Mouse (Mus musculus) erythroid progenitor cell, adult 5-6 weeks (primary cell): ENCODE results near the gene Clcnkb. TPM values are rescaled to one million over a fixed set of nuclear protein-coding genes. Genes with fewer than 3 reads are reported as not detected.

Experiments
- ATAC-seq: replicated peaks from 2 replicates; pipeline ENCODE4 v1.8.0; 2016; ENCODE audit warnings: moderate number of reproducible peaks, mild to moderate bottlenecking, moderate TSS enrichment, inconsistent platforms; ENCODE audit not compliant: poor library complexity, low FRiP score, severe bottlenecking
- total RNA-seq, 2 experiments: library from RNA; stranded (forward) in 1 of 2; stranded (reverse) in 1 of 2; fragments of 150-400 nt in 1 of 2; fragments of 186-747, 209-891 nt in 1 of 2; gene quantifications; 2 replicates each; pipeline versions ENCODE4 v1.2.3 to v1.2.4; 2015 to 2017; ENCODE audit warnings: low replicate concordance in 2 of 2

The Clcnkb gene
- total RNA-seq, 2 experiments from 2014 or later: not detected

DNA sequence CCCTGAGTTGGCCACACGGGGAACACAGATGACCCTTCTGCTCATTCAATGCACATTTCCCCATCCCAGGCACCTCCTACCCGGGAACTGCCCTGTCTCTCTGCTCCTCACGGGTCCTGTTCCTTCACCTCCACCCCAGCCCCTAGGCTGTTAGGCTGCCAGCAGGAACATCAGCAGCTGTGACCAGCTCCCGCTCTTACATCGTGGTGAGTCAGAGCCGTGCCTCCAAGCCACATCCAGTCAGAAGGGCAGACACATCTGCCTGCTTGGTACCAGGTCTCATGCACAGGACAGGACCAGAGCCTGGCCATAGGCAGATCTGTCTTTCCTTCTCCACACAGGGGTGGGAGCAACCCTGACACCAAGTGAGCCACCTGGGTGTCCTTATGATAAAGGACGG, 49.9 kb downstream of the Clcnkb start:
- no peak for ATAC-seq

DNA sequence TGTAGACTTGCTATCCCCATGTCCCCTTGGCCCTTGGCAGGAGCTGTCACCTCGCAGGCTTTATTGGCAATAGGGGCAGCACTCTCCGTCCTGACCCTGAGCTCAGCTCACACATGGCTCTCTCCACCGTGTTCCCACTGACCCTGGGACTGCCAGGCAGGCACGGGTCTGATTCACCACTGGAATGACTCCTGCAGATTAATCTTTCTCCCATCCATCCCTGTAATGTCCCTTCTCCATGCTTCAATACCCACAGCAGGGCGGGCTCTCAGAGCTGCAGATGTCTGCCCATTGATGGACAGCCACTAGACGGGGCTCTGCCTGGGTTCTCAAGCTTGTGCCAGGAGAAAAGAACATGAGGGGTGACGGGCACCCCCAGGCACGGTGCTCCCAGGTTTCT, 50.7 kb downstream of the Clcnkb start:
- ATAC-seq: 0 out of 2 replicates have a peak, but pooled peaks have one; percentile 9

DNA sequence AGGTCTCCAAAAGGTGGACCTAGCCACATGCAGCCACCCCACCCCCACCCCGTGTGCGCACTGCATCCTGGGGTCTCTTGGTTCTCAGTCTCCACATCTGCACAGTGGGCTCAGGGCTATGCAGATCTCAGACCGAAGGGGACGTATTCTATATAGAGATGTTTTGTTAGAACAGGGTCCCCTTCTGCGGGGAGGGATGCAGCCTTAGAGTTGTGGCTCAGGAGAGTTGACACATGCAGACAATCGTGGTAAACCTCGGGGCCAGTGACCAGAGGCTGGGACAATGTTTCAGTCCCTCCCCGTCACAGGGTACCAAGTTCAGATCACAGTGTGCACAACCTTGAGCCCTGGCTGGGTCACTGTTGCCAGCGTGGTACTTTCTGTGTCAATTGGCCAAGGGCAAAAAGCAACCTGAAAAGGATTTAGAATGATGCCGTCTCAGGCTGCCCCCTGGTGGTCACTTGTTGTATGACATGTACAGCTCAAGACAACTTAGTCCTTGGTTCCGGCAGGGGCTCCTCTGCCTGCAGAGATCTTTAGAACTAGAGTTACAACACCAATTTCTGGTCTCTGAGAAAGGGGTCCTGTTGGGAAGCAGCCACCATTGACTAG, 52.8 kb downstream of the Clcnkb start:
- no peak for ATAC-seq

DNA sequence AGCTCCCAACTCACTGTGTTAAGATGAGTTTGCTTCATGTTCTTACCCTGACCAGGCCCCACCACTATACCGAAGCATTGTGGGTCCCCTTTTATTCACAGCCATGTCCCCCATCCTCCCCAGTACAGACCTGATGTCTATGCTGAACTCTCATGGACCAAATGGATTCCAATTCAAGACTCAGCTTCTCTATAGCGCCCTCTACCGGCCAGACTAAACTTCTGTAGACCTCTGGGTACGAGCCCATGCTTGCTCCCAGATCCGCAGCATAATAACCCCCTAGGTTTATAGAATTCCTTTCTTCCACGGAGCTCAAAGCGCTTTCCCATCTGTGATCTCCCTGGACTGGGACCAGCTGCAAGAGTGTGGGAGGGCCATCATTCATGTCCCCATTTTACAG, 55.0 kb downstream of the Clcnkb start:
- no peak for ATAC-seq

DNA sequence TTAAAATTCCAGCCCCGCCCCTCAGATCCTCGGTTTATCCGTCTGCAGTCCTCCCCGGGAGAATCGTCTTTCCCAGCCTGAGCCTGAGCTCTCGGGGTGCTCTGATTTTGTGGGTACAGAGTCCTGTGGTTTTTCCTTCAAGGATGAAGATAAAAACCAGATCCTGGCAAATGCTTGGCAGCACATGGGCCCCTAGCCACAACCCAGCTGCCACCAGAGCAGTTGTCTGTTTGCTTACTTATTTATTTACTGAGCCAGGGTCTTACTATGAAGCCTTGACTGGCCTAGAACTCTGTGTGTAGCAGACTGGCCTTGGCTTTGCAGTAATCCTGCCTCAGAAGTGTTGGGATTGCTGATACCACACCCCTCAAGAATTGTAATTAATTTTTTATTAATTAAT, 56.6 kb downstream of the Clcnkb start:
- ATAC-seq: no peak

DNA sequence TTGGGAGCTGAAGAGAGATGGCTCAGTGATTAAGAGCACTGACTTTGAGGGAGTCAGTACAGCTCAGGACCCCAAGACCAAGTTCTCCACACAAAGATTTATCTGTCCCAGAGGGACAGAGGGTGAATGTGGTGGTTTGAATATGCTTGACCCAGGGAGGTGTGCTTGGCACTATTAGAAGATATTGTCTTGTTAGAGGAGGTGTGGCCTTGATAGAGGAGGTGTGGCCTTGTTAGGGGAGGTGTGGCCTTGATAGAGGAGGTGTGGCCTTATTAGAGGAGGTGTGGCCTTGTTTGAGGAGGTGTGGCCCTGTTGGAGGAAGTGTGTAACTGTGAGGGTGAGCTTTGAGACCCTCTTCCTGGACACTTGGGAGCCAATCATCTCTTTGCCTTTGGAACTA, 58.0 kb downstream of the Clcnkb start:
- no peak for ATAC-seq

Other genes with a start within 250 kb of the Clcnkb start
- gene Rsg1, start 202.1 kb downstream of the Clcnkb start, total RNA-seq (2015; ENCODE audit: low replicate concordance): not detected in 2 replicates
- not detected in 2 replicates for gene Rsg1, start 202.1 kb downstream of the Clcnkb start, total RNA-seq (2017; ENCODE audit: low replicate concordance)
- gene Arhgef19, start 176.5 kb downstream of the Clcnkb start, total RNA-seq (2015; ENCODE audit: low replicate concordance): not detected in 2 replicates
- gene Arhgef19, start 176.5 kb downstream of the Clcnkb start, total RNA-seq (2017; ENCODE audit: low replicate concordance): not detected in 2 replicates
- gene Epha2, start 114.8 kb downstream of the Clcnkb start, total RNA-seq (2015; ENCODE audit: low replicate concordance): 1.3 TPM in 1 of 2 replicates, not detected in the other
- gene Epha2, start 114.8 kb downstream of the Clcnkb start, total RNA-seq (2017; ENCODE audit: low replicate concordance): 0.39 TPM in 1 of 2 replicates, not detected in the other
- not detected in 2 replicates for gene Fam131c, start 47.8 kb downstream of the Clcnkb start, total RNA-seq (2015; ENCODE audit: low replicate concordance)
- not detected in 2 replicates for gene Fam131c, start 47.8 kb downstream of the Clcnkb start, total RNA-seq (2017; ENCODE audit: low replicate concordance)
- gene Clcnka, start 17.3 kb downstream of the Clcnkb start, total RNA-seq (2015; ENCODE audit: low replicate concordance): not detected in 2 replicates
- gene Clcnka, start 17.3 kb downstream of the Clcnkb start, total RNA-seq (2017; ENCODE audit: low replicate concordance): not detected in 2 replicates
- not detected in 2 replicates for gene Hspb7, start 4.8 kb upstream of the Clcnkb start, total RNA-seq (2015; ENCODE audit: low replicate concordance)
- gene Hspb7, start 4.8 kb upstream of the Clcnkb start, total RNA-seq (2017; ENCODE audit: low replicate concordance): not detected in 2 replicates
- gene Srarp, start 20.1 kb upstream of the Clcnkb start, total RNA-seq (2015; ENCODE audit: low replicate concordance): not detected in 2 replicates
- not detected in 2 replicates for gene Srarp, start 20.1 kb upstream of the Clcnkb start, total RNA-seq (2017; ENCODE audit: low replicate concordance)
- gene Zbtb17, start 28.6 kb upstream of the Clcnkb start, total RNA-seq (2015; ENCODE audit: low replicate concordance): 1.4 and 14.3 TPM in 2 replicates
- gene Zbtb17, start 28.6 kb upstream of the Clcnkb start, total RNA-seq (2017; ENCODE audit: low replicate concordance): 1.5 and 7.7 TPM in 2 replicates
- 72.9 and 77.1 TPM in 2 replicates for gene Spen, start 122.6 kb upstream of the Clcnkb start, total RNA-seq (2015; ENCODE audit: low replicate concordance)
- 132 and 139 TPM in 2 replicates for gene Spen, start 122.6 kb upstream of the Clcnkb start, total RNA-seq (2017; ENCODE audit: low replicate concordance)
- 0.72 and 2.9 TPM in 2 replicates for gene Fblim1, start 190.1 kb upstream of the Clcnkb start, total RNA-seq (2015; ENCODE audit: low replicate concordance)
- gene Fblim1, start 190.1 kb upstream of the Clcnkb start, total RNA-seq (2017; ENCODE audit: low replicate concordance): 0.77 TPM in 1 of 2 replicates, not detected in the other
- not detected in 2 replicates for gene Tmem82, start 202.6 kb upstream of the Clcnkb start, total RNA-seq (2015; ENCODE audit: low replicate concordance)
- not detected in 2 replicates for gene Tmem82, start 202.6 kb upstream of the Clcnkb start, total RNA-seq (2017; ENCODE audit: low replicate concordance)
- not detected in 2 replicates for gene Slc25a34, start 207.8 kb upstream of the Clcnkb start, total RNA-seq (2015; ENCODE audit: low replicate concordance)
- not detected in 2 replicates for gene Slc25a34, start 207.8 kb upstream of the Clcnkb start, total RNA-seq (2017; ENCODE audit: low replicate concordance)
- gene Plekhm2, start 248.9 kb upstream of the Clcnkb start, total RNA-seq (2015; ENCODE audit: low replicate concordance): 10.1 and 17.3 TPM in 2 replicates
- 2.3 and 4.9 TPM in 2 replicates for gene Plekhm2, start 248.9 kb upstream of the Clcnkb start, total RNA-seq (2017; ENCODE audit: low replicate concordance)